Mouse (Mus musculus): Measurements from ENCODE around the gene Ptpru. TPM values are rescaled to one million over a fixed set of nuclear protein-coding genes. Genes with fewer than 3 reads are reported as not detected.

Gene Ptpru
- total RNA-seq, 2 experiments from 2014 or later, result 81.6 to 89.3 TPM

GRCm38 (mm10) chr4:131740621-131741020, 97.5 kb downstream of the Ptpru start:
- no peak for DNase-seq (ENCODE audit: extremely low spot score in 1 of 2, low spot score in 2 of 2)
- intact Hi-C loops (cut with DNase I), result no loop called here

- intact Hi-C loops (cut with DNase I), result no loop called here
- no peak for DNase-seq (ENCODE audit: extremely low spot score in 1 of 2, low spot score in 2 of 2)
Measured at GRCm38 (mm10) chr4:131728628-131729027, 109.5 kb downstream of the Ptpru start.

GRCm38 (mm10) chr4:131723415-131724080, 114.5 kb downstream of the Ptpru start:
- peak; percentile 20 to 74 for DNase-seq (ENCODE audit: extremely low spot score in 1 of 2, low spot score in 2 of 2)
- intact Hi-C loops (cut with DNase I), result loop anchor here (5.0 kb wide), 1 partner anchor 114 kb away; the partner anchor contains the start of gene Ptpru

- DNase-seq (ENCODE audit: extremely low spot score in 1 of 2, low spot score in 2 of 2), result peak in 1 of 2 experiments; percentile 69
- intact Hi-C loops (cut with DNase I), result loop anchor here (5.0 kb wide), 1 partner anchor 115 kb away; the partner anchor contains the start of gene Ptpru
Measured at GRCm38 (mm10) chr4:131722121-131722841, 115.8 kb downstream of the Ptpru start.

- DNase-seq (ENCODE audit: extremely low spot score in 1 of 2, low spot score in 2 of 2), result peak in 1 of 2 experiments; percentile 46
Measured at GRCm38 (mm10) chr4:131719151-131719550, 118.9 kb downstream of the Ptpru start.

More at GRCm38 (mm10) chr4:131719151-131719550, 118.9 kb downstream of the Ptpru start:
- intact Hi-C loops (cut with DNase I), result no loop called here

Other genes with a start within 250 kb of the Ptpru start
- 10 to 100 TPM; 37.2 to 37.9 TPM for gene Mecr, start 5.2 kb upstream of the Ptpru start, total RNA-seq (2021)
- gene Srsf4, start 35.3 kb upstream of the Ptpru start, total RNA-seq (2021), result 10 to 100 TPM; 73.4 to 74.0 TPM
- 1 to 10 TPM; 3.1 to 3.9 TPM for gene Tmem200b, start 83.5 kb upstream of the Ptpru start, total RNA-seq (2021)
- under 1 TPM in 1 of 2 experiments, not detected in 1; 0.15 TPM for gene Gm10300, start 236.4 kb upstream of the Ptpru start, total RNA-seq (2021)
- gene Epb41, start 237.0 kb upstream of the Ptpru start, total RNA-seq (2021), result 10 to 100 TPM; 28.9 to 31.9 TPM